Mouse (Mus musculus) forebrain, embryonic 10.5 days (tissue): ENCODE results near the gene Zbtb16. TPM values are rescaled to one million over a fixed set of nuclear protein-coding genes. Genes with fewer than 3 reads are reported as not detected.

Source experiments
- DNase-seq: peaks from one replicate; pipeline ENCODE4 v3.0.0-alpha.2; 2017; ENCODE audit warnings: low spot score; ENCODE audit errors: extremely low spot score
- H3K27ac ChIP-seq: fragments of 300-500 bp; sonication (generic); 2 replicates; pipeline ENCODE4 v1.5.1; 2016; ENCODE audit warnings: mild to moderate bottlenecking
- H3K27me3 ChIP-seq: fragments of 300-500 bp; sonication (generic); 2 replicates; pipeline ENCODE4 v1.6.1; 2016; ENCODE audit warnings: mild to moderate bottlenecking; ENCODE audit not compliant: poor library complexity, severe bottlenecking
- H3K36me3 ChIP-seq: fragments of 300-500 bp; sonication (generic); replicated peaks from 2 replicates; pipeline ENCODE4 v1.6.1; 2016; ENCODE audit warnings: mild to moderate bottlenecking, moderate library complexity
- H3K4me1 ChIP-seq: fragments of 300-500 bp; sonication (generic); 2 replicates; pipeline ENCODE4 v1.6.1; 2016
- H3K4me3 ChIP-seq: fragments of 300-500 bp; sonication (generic); 2 replicates; pipeline ENCODE4 v1.5.1; 2016; ENCODE audit warnings: mild to moderate bottlenecking, moderate library complexity
- H3K9me3 ChIP-seq: fragments of 300-500 bp; sonication (generic); 2 replicates; pipeline ENCODE4 v1.6.1; 2016; ENCODE audit warnings: mild to moderate bottlenecking, moderate library complexity
- WGBS: fragments of 180-500 bp; shearing (Covaris S2); methylation state at CpG from one replicate; pipeline ENCODE4 v1.1.7; 2016; 5-methylcytosine and 5-hydroxymethylcytosine counted together
- polyA plus RNA-seq: library from polyadenylated mRNA; unstranded; fragments of >200 nt; fragmentation: Nextera tagmentation; extraction: Ambion mirVana; gene quantifications from 2 replicates; pipeline ENCODE4 v1.2.1, GENCODE M21; 2016

Zbtb16 gene
- polyA plus RNA-seq, 1 experiment from 2014 or later, result 27.0 TPM

- no peak for DNase-seq
- H3K27ac ChIP-seq, result no peak overlapping the region
- 58% methylated on average over 7 of the region's 7 CpGs for WGBS
- H3K27me3 ChIP-seq, result no peaks in the 10 kb centered on the region
- no peaks in the 10 kb centered on the region for H3K9me3 ChIP-seq
- H3K36me3 ChIP-seq, result no peaks in the 10 kb centered on the region
- peaks cover 6% of the 10 kb centered on the region for H3K4me1 ChIP-seq
- H3K4me3 ChIP-seq, result no peak overlapping the region
Measured at GRCm38 (mm10) chr9:48607417-48607816, 228.6 kb downstream of the Zbtb16 start.

GRCm38 (mm10) chr9:48606171-48606570 is 229.9 kb downstream of the Zbtb16 start:
- Histone ChIP-seq H3K27me3 (no peaks in the 10 kb centered on the region), H3K4me1 (peaks cover 6% of the 10 kb centered on the region), H3K36me3 (no peaks in the 10 kb centered on the region), H3K9me3 (no peaks in the 10 kb centered on the region), H3K27ac (no peak overlapping the region), H3K4me3 (no peak overlapping the region)
- DNase-seq, result no peak
- 92% methylated on average over 7 of the region's 7 CpGs for WGBS

GRCm38 (mm10) chr9:48605697-48606096 is 230.3 kb downstream of the Zbtb16 start:
- WGBS, result 91% methylated on average over 5 of the region's 5 CpGs
- no peaks in the 10 kb centered on the region for H3K9me3 ChIP-seq
- no peaks in the 10 kb centered on the region for H3K27me3 ChIP-seq
- H3K27ac ChIP-seq, result no peak overlapping the region
- peaks cover 6% of the 10 kb centered on the region for H3K4me1 ChIP-seq
- H3K36me3 ChIP-seq, result no peaks in the 10 kb centered on the region
- no peak overlapping the region for H3K4me3 ChIP-seq
- no peak for DNase-seq

- WGBS, result 62% methylated on average over 8 of the region's 8 CpGs
Measured at GRCm38 (mm10) chr9:48604939-48605598, 231.0 kb downstream of the Zbtb16 start, which contains the start of gene Nnmt. Gene Nnmt (minus strand): TSS chr9:48605153.

More at GRCm38 (mm10) chr9:48604939-48605598, 231.0 kb downstream of the Zbtb16 start, which contains the start of gene Nnmt:
- no peaks in the 10 kb centered on the region for H3K27me3 ChIP-seq
- peak; percentile 13 for DNase-seq
- H3K4me1 ChIP-seq, result peaks cover 6% of the 10 kb centered on the region
- H3K9me3 ChIP-seq, result no peaks in the 10 kb centered on the region
- no peak within 1 kb of the TSS for H3K4me3 ChIP-seq
- H3K27ac ChIP-seq, result no peak within 1 kb of the TSS
- no peaks in the 10 kb centered on the region for H3K36me3 ChIP-seq

Other genes with a start within 250 kb of the Zbtb16 start
- gene Nnmt, start 231.1 kb downstream of the Zbtb16 start, polyA plus RNA-seq, result 0.73 and 1.2 TPM in 2 replicates
- 0.55 and 0.73 TPM in 2 replicates for gene Htr3a, start 74.9 kb upstream of the Zbtb16 start, polyA plus RNA-seq
- gene Htr3b, start 128.8 kb upstream of the Zbtb16 start, polyA plus RNA-seq, result 1.6 and 1.8 TPM in 2 replicates
- 56.2 and 56.4 TPM in 2 replicates for gene Usp28, start 149.2 kb upstream of the Zbtb16 start, polyA plus RNA-seq
- 60.5 and 61.9 TPM in 2 replicates for gene Zw10, start 219.4 kb upstream of the Zbtb16 start, polyA plus RNA-seq
- gene Tmprss5, start 245.0 kb upstream of the Zbtb16 start, polyA plus RNA-seq, result 0.71 and 0.76 TPM in 2 replicates